Mouse (Mus musculus) frontal cortex, postnatal 25 days (tissue): ENCODE results near the gene Dnali1.
A peak's percentile ranks its signal among the peaks of the same experiment; 100 is the strongest.

ENCODE experiments used
- DNase-seq, 2 experiments: peaks; one replicate each; pipeline ENCODE4 v3.0.0; 2022; ENCODE audit warnings: low spot score in 2 of 2

The Dnali1 gene

GRCm38 (mm10) chr4:125065517-125066307, at the start of gene Dnali1:
TSS of gene Dnali1 (minus strand) at chr4:125065703.
- DNase-seq = peak in 1 of 2 experiments; percentile 27

- no peak for DNase-seq
These were observed 49.6 kb upstream of the Dnali1 start for GRCm38 (mm10) chr4:125115081-125115480.

- DNase-seq = peak; percentile 90 to 92
These were observed 49.1 kb upstream of the Dnali1 start for GRCm38 (mm10) chr4:125114638-125115037.

GRCm38 (mm10) chr4:125105354-125105753, 39.9 kb upstream of the Dnali1 start:
- no peak for DNase-seq

GRCm38 (mm10) chr4:125101334-125101733, 35.8 kb upstream of the Dnali1 start:
- no peak for DNase-seq

- peak; percentile 80 to 85 for DNase-seq
These were observed 34.0 kb upstream of the Dnali1 start for GRCm38 (mm10) chr4:125099458-125099857.

- no peak for DNase-seq
These were observed 31.9 kb upstream of the Dnali1 start for GRCm38 (mm10) chr4:125097412-125097811.

- no peak for DNase-seq
These were observed 30.6 kb upstream of the Dnali1 start for GRCm38 (mm10) chr4:125096066-125096465.

GRCm38 (mm10) chr4:125093031-125093430, 27.5 kb upstream of the Dnali1 start:
- DNase-seq = no peak

- DNase-seq = peak; percentile 32 to 43
These were observed 19.9 kb upstream of the Dnali1 start for GRCm38 (mm10) chr4:125085346-125085841.

GRCm38 (mm10) chr4:125084403-125085345, 19.2 kb upstream of the Dnali1 start, which contains the start of gene Meaf6:
TSS of gene Meaf6 (plus strand) at chr4:125085134.
- DNase-seq = peak; percentile 83 to 90

GRCm38 (mm10) chr4:125078698-125079097, 13.2 kb upstream of the Dnali1 start:
- no peak for DNase-seq

- no peak for DNase-seq
These were observed 12.2 kb upstream of the Dnali1 start for GRCm38 (mm10) chr4:125077700-125078099.

- DNase-seq = peak; percentile 86 to 94
These were observed 1.2 kb upstream of the Dnali1 start, which contains the start of gene Snip1 for GRCm38 (mm10) chr4:125066490-125067370. TSS of gene Snip1 (plus strand) at chr4:125066672.

GRCm38 (mm10) chr4:125063829-125064228, 1.7 kb downstream of the Dnali1 start:
- no peak for DNase-seq

GRCm38 (mm10) chr4:125059025-125059424, 6.5 kb downstream of the Dnali1 start:
- peak; percentile 26 to 47 for DNase-seq

- DNase-seq = no peak
These were observed 7.5 kb downstream of the Dnali1 start for GRCm38 (mm10) chr4:125058033-125058432.

- no peak for DNase-seq
These were observed 8.2 kb downstream of the Dnali1 start for GRCm38 (mm10) chr4:125057273-125057672.

GRCm38 (mm10) chr4:125056476-125056875, 9.0 kb downstream of the Dnali1 start:
- no peak for DNase-seq

GRCm38 (mm10) chr4:125055385-125055784, 10.1 kb downstream of the Dnali1 start:
- no peak for DNase-seq

- no peak for DNase-seq
These were observed 21.0 kb downstream of the Dnali1 start for GRCm38 (mm10) chr4:125044454-125044853.
